Mouse (Mus musculus) E14TG2a.4 (cell line): ENCODE measurements around the gene Zmpste24.

Experiments used
- H3K27me3 ChIP-seq: 2 replicates; pipeline ENCODE4 v1.6.1; 2014; ENCODE audit warnings: low read length, control low read depth; ENCODE audit not compliant: insufficient read depth
- H3K36me3 ChIP-seq: 2 replicates; pipeline ENCODE4 v1.6.1; 2014; ENCODE audit warnings: low read length, control low read depth; ENCODE audit not compliant: insufficient read depth
- H3K4me1 ChIP-seq: replicated peaks from 2 replicates; pipeline ENCODE4 v1.6.1; 2014; ENCODE audit warnings: low read depth, low read length, control low read depth
- H3K4me3 ChIP-seq: replicated peaks from 2 replicates; pipeline ENCODE4 v1.5.1; 2014; ENCODE audit warnings: mild to moderate bottlenecking, low read length
- H3K9me3 ChIP-seq: 2 replicates; pipeline ENCODE4 v1.6.1; 2014; ENCODE audit warnings: low read length, control low read depth
- CTCF ChIP-seq: conservative IDR thresholded peaks from 2 replicates; pipeline ENCODE4 v1.5.1; 2014; ENCODE audit warnings: low read length
- NANOG ChIP-seq: IDR thresholded peaks from 2 replicates; pipeline ENCODE4 v1.6.1; 2014; ENCODE audit warnings: borderline replicate concordance, low read length, mixed read lengths
- POU5F1 ChIP-seq: IDR thresholded peaks from 2 replicates; pipeline ENCODE4 v1.6.1; 2014; ENCODE audit warnings: low read length, borderline replicate concordance

The Zmpste24 gene

DNA sequence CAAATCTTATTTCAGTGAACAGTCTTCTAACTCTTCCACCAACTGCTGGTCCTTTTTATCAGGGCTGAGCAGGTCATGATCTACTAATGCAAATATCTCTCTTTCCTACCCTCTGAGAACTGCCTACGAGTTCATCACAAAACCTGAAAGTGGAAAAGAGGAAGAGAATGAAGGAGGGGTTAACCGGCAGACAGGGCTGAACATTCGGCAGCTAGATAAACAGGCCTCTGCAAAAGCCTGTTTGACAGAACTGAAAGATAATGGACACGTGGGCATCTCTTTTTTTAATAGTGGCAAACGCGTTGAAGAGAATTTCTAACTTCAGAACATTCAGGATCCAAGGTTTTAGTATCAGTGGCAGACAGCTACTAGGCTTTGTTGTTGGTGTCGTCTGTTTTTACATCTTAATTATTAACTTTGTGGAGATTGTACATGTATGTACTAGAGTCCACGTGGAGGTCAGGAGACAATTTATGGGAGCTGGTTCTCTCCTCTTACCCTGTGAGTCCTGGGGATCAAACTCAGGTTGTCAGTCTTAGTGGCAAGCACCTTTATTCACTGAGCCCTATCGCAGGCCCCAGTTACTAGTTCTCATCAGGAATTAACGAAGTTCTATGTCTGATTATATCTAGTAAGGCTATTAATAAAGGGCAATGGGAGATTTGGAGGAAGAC lies 83.3 kb downstream of the Zmpste24 start:
- Histone ChIP-seq H3K27me3 (no peaks in the 10 kb centered on the region), H3K4me3 (no peak overlapping the region), H3K9me3 (no peaks in the 10 kb centered on the region), H3K4me1 (peaks cover 21% of the 10 kb centered on the region), H3K36me3 (no peaks in the 10 kb centered on the region)
- no peak for TF ChIP-seq CTCF
- TF ChIP-seq POU5F1 = no peak
- TF ChIP-seq NANOG = no peak

DNA sequence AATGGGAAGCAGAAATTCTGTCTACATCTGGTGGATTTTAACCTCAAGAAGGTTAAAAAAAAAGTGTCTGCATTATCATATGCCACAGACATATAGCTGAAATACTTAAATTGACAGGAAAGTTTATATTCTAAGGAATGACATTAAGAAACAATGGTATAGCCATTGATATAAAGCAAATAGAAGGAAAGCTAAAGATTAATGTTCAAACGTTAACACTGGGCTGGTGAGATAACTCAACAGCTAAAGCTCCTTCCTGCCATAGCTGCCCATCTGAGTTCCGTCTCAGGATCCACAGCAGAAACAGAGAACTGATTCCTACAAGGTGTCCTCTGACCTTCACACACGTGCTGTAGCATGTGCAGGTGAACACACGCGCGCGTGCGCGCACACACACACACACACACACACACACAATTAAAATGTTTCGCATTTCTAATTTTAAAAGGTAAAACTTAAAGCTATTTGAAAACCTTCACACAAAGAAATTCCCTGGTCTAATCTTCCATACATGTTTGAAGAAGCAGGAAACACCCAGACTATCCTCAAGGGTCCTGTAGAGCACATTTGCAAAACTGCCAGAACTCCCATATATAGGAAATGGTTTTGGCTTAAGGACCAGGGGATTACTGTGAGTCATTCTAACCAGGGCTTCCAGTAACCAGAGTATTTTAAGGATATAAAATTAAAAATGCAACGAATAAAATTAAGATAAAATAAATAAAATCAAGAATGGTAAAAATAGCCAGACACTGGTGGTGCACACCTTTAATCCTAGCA lies 87.1 kb downstream of the Zmpste24 start:
- Histone ChIP-seq H3K9me3 (no peaks in the 10 kb centered on the region), H3K4me3 (no peak overlapping the region), H3K27me3 (no peaks in the 10 kb centered on the region), H3K4me1 (peaks cover 5% of the 10 kb centered on the region), H3K36me3 (no peaks in the 10 kb centered on the region)
- TF ChIP-seq NANOG (no peak), POU5F1 (no peak), CTCF (no peak)
